Mouse (Mus musculus): Measurements from ENCODE around the gene Fgd5.

- TF ChIP-seq CTCF (IDR thresholded peaks at IDR 0.05; ENCODE audit: low read depth, low read length) (no peak), POLR2A (IDR thresholded peaks at IDR 0.05; ENCODE audit: borderline replicate concordance, low read depth, low read length) (no peak)
Observed at GRCm38 (mm10) chr6:91965060-91965459, 13.6 kb upstream of the Fgd5 start.

Measured in bone marrow macrophage, adult 2 months (primary cell).